Mouse (Mus musculus): ENCODE results near the gene March4. TPM values are rescaled to one million over a fixed set of nuclear protein-coding genes. Genes with fewer than 3 reads are reported as not detected.

March4 gene
- polyA plus RNA-seq, 1 experiment from 2014 or later = 0.37 TPM

DNA sequence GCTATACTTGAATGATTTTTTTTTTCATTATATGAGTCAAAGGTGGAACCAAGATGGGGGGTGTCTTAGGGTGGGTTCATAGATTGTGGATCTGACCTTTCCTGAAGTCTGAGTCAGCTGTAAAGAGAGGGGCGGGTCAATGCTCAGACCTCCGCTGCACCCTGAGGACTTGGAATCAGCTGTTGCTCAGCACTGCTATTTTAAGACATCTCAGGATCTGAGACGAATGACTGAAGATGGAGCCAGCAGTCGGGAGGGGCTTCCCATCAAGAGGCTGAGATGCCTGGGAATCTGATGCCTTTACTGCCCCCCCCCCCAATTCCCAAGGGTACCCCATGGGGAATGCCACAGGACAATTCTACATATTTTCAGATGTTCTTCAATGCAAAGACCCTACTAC, 85.9 kb downstream of the March4 start:
- ChIA-PET CTCF (no interaction called here), POLR2A (interaction anchor here (0.7 to 1.0 kb wide), 2 partner anchors 10 to 21 kb away, joined by 3 to 4 read pairs; no protein-coding TSS in a partner anchor)
- in situ Hi-C loops (cut with MboI; ENCODE audit: low pct_unique_long_range_greater_than_20kb) = no loop called here
- ATAC-seq (no peak), DNase-seq (ENCODE audit: low read depth, low spot score) (no peak)
- TF ChIP-seq CTCF (IDR thresholded peaks at IDR 0.05) = no peak
- H3K27me3 ChIP-seq = no peaks in the 10 kb centered on the region

DNA sequence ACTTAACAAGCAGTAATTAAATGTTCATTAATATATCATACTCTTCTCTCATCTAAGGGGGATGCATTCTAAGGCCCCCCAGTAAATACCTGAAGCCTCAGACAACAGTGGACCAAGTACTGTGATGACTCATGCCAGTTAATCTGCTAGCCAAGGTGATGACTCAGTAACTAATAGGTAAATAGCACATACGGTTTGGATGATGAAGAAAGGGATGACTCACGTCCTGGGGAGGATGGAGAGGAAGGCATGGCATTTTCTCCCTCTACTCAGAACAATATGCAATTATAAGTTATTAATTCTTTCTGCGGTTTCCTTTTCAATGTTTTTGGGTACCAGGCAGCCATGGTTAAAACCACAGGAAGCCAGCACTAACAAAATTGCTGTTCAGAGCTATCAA, 87.0 kb downstream of the March4 start:
- no peak for TF ChIP-seq CTCF (IDR thresholded peaks at IDR 0.05)
- ChIA-PET POLR2A (interaction anchor here (0.6 to 1.0 kb wide), 2 partner anchors 20 to 27 kb away, joined by 4 to 7 read pairs; no protein-coding TSS in a partner anchor), CTCF (no interaction called here)
- DNase-seq (ENCODE audit: low read depth, low spot score) = no peak
- no peaks in the 10 kb centered on the region for H3K27me3 ChIP-seq
- in situ Hi-C loops (cut with MboI; ENCODE audit: low pct_unique_long_range_greater_than_20kb) = no loop called here
- ATAC-seq = peak; percentile 17

DNA sequence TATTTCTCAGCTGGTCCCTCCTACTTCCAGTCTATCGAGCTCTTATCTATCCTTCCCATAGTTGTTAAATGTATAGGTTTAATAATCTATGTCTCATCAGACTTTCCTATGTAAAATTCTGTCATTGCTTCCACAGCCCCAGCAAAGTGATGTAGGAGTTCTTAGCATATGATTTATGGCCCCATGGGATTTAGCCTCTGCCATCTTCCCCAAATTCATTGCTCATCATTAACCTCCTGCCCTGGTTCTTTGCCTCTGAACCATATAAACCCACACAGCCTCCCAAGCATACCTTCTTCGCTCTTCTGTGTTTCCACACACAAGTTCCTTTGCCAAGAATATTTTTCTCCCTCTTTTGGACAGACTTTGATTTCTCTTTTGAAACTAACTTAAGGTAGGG, 94.0 kb downstream of the March4 start:
- in situ Hi-C loops (cut with MboI; ENCODE audit: low pct_unique_long_range_greater_than_20kb) = no loop called here
- ChIA-PET CTCF (interaction anchor here (1.2 kb wide), 1 partner anchor 11 kb away, joined by 3 read pairs; no protein-coding TSS in a partner anchor), POLR2A (no interaction called here)
- no peak for DNase-seq (ENCODE audit: low read depth, low spot score)
- no peaks in the 10 kb centered on the region for H3K27me3 ChIP-seq
- no peak for TF ChIP-seq CTCF (IDR thresholded peaks at IDR 0.05)
- ATAC-seq = no peak

DNA sequence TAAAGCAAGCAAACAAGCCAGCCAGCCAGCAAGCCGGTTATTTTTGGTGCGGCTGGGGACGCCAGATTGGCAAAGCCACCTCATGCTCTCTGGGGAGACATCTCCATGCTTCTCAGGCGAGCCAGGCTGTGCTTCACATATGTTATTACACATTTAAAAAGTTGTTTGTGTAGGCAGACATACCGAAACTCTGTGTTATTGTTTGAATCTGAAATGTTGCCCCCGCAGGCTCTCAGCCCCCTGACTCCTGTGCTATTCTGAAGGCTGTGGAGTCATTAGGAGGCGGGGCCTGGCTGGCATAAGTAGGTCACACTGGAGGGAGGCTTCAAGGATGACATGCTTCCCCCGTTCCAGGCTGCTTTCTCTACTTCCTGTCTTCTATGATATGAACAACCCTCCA, 97.6 kb downstream of the March4 start:
- no peaks in the 10 kb centered on the region for H3K27me3 ChIP-seq
- no peak for TF ChIP-seq CTCF (IDR thresholded peaks at IDR 0.05)
- in situ Hi-C loops (cut with MboI; ENCODE audit: low pct_unique_long_range_greater_than_20kb) = no loop called here
- CTCF ChIA-PET = no interaction called here
- no peak for DNase-seq (ENCODE audit: low read depth, low spot score)
- POLR2A ChIA-PET = no interaction called here
- ATAC-seq = no peak

DNA sequence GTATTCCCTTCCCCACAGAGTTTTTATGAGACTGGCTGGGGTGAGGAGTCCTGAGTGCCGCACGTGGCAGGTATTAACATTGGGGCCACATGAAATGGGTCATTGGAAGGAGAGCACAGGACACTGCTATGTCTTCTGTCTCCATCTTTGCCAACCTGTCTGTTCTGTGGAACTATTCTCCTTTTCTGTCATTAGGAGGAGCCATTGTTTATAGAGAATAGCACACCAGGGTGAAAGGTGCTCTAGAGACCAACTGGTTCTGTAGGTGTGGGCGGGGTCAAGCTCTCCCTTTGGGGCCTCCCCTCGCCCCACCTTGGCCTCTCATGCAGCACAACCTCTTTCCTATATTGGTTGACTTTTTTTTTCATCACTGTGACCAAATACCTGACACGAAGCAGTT, 99.8 kb downstream of the March4 start:
- CTCF ChIA-PET = no interaction called here
- ATAC-seq = no peak
- no peak for DNase-seq (ENCODE audit: low read depth, low spot score)
- POLR2A ChIA-PET = no interaction called here
- H3K27me3 ChIP-seq = no peaks in the 10 kb centered on the region
- in situ Hi-C loops (cut with MboI; ENCODE audit: low pct_unique_long_range_greater_than_20kb) = no loop called here
- no peak for TF ChIP-seq CTCF (IDR thresholded peaks at IDR 0.05)

DNA sequence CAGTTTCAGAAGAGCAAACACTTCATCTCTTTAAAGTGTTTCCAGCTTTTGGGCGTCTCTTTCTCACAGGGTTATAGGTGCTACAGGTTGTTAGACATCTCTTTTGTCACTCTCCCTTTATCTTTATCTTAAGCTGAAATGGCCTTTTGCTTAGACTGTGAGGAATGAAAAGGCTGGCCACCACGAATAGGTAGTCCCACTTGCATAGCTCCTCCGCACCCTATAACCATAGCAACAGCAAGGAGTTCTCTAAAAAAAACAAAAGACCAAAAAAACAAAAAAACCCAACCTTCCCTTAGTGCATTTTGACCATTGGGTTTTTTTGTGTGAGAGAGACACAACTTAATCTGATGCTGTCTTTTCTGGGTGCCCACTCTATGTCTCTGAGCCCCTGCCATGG, 102.2 kb downstream of the March4 start:
- DNase-seq (ENCODE audit: low read depth, low spot score) (no peak), ATAC-seq (no peak)
- TF ChIP-seq CTCF (IDR thresholded peaks at IDR 0.05) = no peak
- ChIA-PET CTCF (no interaction called here), POLR2A (no interaction called here)
- in situ Hi-C loops (cut with MboI; ENCODE audit: low pct_unique_long_range_greater_than_20kb) = no loop called here
- H3K27me3 ChIP-seq = no peaks in the 10 kb centered on the region

DNA sequence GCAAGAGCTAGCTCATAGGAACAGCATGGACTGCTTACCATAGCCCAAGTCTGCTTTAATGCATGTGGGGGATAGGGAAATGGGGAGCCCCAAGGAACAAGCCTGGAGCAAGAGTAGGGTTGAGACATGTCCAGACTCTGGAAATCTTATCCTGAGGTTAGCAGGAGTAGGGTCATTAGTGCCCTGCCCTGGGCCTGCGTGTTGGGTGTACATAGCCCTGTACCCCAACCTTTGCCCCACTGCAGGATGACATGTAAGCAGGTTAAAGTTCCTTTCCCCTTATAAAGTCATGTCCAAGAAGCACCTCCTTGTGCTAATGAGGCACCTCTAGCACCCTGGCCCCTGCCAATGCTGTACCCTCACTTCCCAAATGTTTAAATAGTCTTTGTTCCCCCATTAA, 104.2 kb downstream of the March4 start:
- no peak for TF ChIP-seq CTCF (IDR thresholded peaks at IDR 0.05)
- ChIA-PET CTCF (interaction anchor here (1.2 kb wide), 1 partner anchor 9 kb away, joined by 3 read pairs; no protein-coding TSS in a partner anchor), POLR2A (no interaction called here)
- H3K27me3 ChIP-seq = no peaks in the 10 kb centered on the region
- in situ Hi-C loops (cut with MboI; ENCODE audit: low pct_unique_long_range_greater_than_20kb) = no loop called here
- DNase-seq (ENCODE audit: low read depth, low spot score) (no peak), ATAC-seq (no peak)

DNA sequence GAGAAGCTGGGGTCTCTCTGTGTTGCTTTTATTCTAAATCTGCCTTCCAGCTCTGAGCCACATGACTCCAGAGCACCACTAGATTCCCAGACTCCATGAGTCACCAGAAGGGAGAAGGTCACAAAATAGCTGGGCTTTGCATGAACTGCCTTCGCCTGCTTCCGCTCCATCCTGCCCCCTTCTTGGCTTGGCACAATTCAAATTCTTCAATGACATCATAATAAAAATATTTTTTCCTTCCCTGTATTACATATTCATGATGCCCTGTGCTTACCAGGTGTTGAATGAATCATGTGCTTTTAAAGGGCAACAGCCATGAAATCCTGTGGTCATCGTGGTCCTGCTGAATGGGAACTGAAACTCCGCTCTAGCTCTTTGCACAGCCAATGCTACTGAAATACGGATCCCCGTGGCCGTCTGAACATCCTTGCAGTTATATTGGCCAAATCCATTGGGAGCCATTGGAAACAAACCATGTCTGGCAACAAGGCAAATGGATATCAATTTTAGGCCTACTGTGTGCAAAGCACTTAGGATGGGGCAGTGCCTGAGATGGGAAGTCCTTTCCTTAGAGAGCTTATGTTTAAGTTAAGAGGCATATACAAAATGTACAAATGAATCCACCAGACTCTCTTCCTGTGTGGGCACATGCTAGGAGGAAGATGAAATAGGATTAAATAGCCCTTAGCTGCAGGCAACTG, 107.5 kb downstream of the March4 start:
- peak; percentile 91 for ATAC-seq
- in situ Hi-C loops (cut with MboI; ENCODE audit: low pct_unique_long_range_greater_than_20kb) = no loop called here
- POLR2A ChIA-PET = interaction anchor here (1.5 kb wide), 1 partner anchor 21 kb away, joined by 4 read pairs; no protein-coding TSS in a partner anchor
- DNase-seq (ENCODE audit: low read depth, low spot score) = peak; percentile 79
- no peaks in the 10 kb centered on the region for H3K27me3 ChIP-seq
- CTCF ChIA-PET = interaction anchor here (1.3 to 1.6 kb wide), 3 partner anchors 9 to 17 kb away, joined by 3 to 5 read pairs (median 4); no protein-coding TSS in a partner anchor
- no peak for TF ChIP-seq CTCF (IDR thresholded peaks at IDR 0.05)

DNA sequence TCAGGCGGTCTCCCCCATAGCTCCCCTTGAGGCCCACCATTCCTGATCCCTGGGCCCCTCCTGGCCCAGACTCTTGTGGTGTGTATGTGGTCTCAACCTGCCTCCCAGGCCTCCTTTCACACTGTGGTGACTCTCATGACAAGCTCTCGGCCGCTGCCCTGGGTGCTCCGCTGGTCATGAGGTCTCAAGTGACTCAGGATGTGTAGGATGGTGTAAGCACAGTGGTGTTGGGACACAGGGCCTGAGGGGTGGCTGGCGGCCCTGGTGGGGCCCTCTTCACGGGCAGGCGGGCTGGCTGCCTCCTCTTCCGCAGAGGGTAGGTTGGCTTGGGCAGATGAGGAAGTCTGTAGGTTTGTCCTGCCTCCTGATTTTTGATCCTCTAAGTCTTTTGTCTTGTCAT, 108.2 kb downstream of the March4 start:
- DNase-seq (ENCODE audit: low read depth, low spot score) (no peak), ATAC-seq (peak; percentile 71)
- H3K27me3 ChIP-seq = no peaks in the 10 kb centered on the region
- in situ Hi-C loops (cut with MboI; ENCODE audit: low pct_unique_long_range_greater_than_20kb) = no loop called here
- TF ChIP-seq CTCF (IDR thresholded peaks at IDR 0.05) = no peak
- POLR2A ChIA-PET = interaction anchor here (0.6 to 1.5 kb wide), 2 partner anchors 22 to 82 kb away, joined by 3 to 4 read pairs; no protein-coding TSS in a partner anchor
- CTCF ChIA-PET = interaction anchor here (1.3 to 1.6 kb wide), 3 partner anchors 9 to 18 kb away, joined by 3 to 5 read pairs (median 4); no protein-coding TSS in a partner anchor

DNA sequence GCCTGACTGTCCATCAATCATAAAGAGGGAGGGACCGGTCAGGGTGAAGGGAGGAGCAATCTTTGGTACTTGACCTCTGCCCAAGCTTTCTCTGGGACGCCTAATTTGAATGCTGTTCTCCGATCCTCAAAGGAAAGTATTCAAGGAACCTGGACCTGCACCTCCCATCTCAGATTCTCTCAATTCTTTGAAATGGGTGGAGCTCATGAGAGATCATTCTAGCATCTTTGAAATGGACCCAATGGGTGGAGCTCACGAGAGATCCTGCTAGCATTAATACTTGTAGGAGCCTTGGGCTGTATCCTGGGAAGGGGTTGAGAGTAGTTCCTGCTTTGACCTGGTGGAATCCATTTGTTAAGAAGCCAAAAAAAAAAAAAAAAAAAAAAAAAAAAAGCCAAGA, 110.3 kb downstream of the March4 start:
- H3K27me3 ChIP-seq = no peaks in the 10 kb centered on the region
- ATAC-seq (no peak), DNase-seq (ENCODE audit: low read depth, low spot score) (no peak)
- ChIA-PET CTCF (no interaction called here), POLR2A (no interaction called here)
- TF ChIP-seq CTCF (IDR thresholded peaks at IDR 0.05) = no peak
- in situ Hi-C loops (cut with MboI; ENCODE audit: low pct_unique_long_range_greater_than_20kb) = no loop called here

DNA sequence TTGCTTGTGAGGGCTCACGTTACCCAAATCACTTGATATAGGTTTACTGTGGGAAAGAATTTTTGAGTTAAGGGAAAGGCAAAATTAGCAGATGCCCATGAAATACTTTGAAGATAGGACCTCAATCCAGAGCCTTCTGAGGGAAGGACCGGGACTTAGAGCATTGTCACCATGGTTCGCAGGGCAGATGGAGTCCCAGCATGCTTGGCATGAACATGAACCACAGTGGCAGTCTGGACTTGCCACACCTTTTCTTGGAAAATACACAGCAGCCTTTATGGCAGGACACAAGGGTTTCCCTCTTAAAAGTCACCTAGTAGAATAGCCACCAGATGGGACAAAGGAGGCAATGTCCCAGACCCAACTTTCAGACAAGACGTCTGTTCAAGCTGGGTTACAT, 114.6 kb downstream of the March4 start:
- no peak for TF ChIP-seq CTCF (IDR thresholded peaks at IDR 0.05)
- ChIA-PET CTCF (no interaction called here), POLR2A (no interaction called here)
- H3K27me3 ChIP-seq = no peaks in the 10 kb centered on the region
- in situ Hi-C loops (cut with MboI; ENCODE audit: low pct_unique_long_range_greater_than_20kb) = no loop called here
- ATAC-seq (no peak), DNase-seq (ENCODE audit: low read depth, low spot score) (no peak)
